Mouse (Mus musculus) CH12.LX (cell line): ENCODE measurements around the gene Chga.

Source experiments
- BHLHE40 ChIP-seq: IDR thresholded peaks from 2 replicates; pipeline ENCODE4 v1.6.1; 2011; ENCODE audit warnings: mild to moderate bottlenecking, low read depth, low read length, improper control_type of control experiment
- CTCF ChIP-seq, 2 experiments: IDR thresholded peaks in 1 of 2; conservative IDR thresholded peaks in 1 of 2; 2 replicates each; pipeline ENCODE4 v1.5.1; 2011 to 2012; ENCODE audit warnings: low read depth in 2 of 2, low read length in 2 of 2, improper control_type of control experiment in 1 of 2, inconsistent platforms in 1 of 2, mild to moderate bottlenecking in 1 of 2, moderate library complexity in 1 of 2
- EP300 ChIP-seq: IDR thresholded peaks from 2 replicates; pipeline ENCODE4 v1.6.1; 2011; ENCODE audit warnings: low read length, improper control_type of control experiment
- HCFC1 ChIP-seq: IDR thresholded peaks from 2 replicates; pipeline ENCODE4 v1.6.1; 2012; ENCODE audit warnings: low read depth, mild to moderate bottlenecking, inconsistent platforms, low read length, improper control_type of control experiment
- JUN ChIP-seq: IDR thresholded peaks from 2 replicates; pipeline ENCODE4 v1.6.1; 2011; ENCODE audit warnings: low read depth, mild to moderate bottlenecking, low read length, improper control_type of control experiment, moderate library complexity; ENCODE audit not compliant: insufficient read depth
- JUND ChIP-seq: conservative IDR thresholded peaks from 2 replicates; pipeline ENCODE4 v1.6.1; 2011; ENCODE audit warnings: low read depth, low read length, improper control_type of control experiment
- POLR2A ChIP-seq: IDR thresholded peaks from 2 replicates; pipeline ENCODE4 v1.6.1; 2011; ENCODE audit warnings: low read depth, mild to moderate bottlenecking, improper control_type of control experiment, low read length
- TCF12 ChIP-seq: IDR thresholded peaks from 2 replicates; pipeline ENCODE4 v1.6.1; 2014; ENCODE audit warnings: low read depth, mild to moderate bottlenecking, inconsistent platforms, low read length, improper control_type of control experiment
- UBTF ChIP-seq: IDR thresholded peaks from 2 replicates; pipeline ENCODE4 v1.6.1; 2012; ENCODE audit warnings: low read depth, mild to moderate bottlenecking, inconsistent platforms, low read length, improper control_type of control experiment, moderate library complexity
- USF2 ChIP-seq: conservative IDR thresholded peaks from 2 replicates; pipeline ENCODE4 v1.6.1; 2011; ENCODE audit warnings: low read depth, low read length, improper control_type of control experiment
- ZC3H11A ChIP-seq: IDR thresholded peaks from 2 replicates; pipeline ENCODE4 v1.6.1; 2012; ENCODE audit warnings: low read depth, mild to moderate bottlenecking, inconsistent platforms, low read length, improper control_type of control experiment
- ZKSCAN1 ChIP-seq: IDR thresholded peaks from 2 replicates; pipeline ENCODE4 v1.6.1; 2012; ENCODE audit warnings: low read depth, inconsistent platforms, low read length, improper control_type of control experiment, borderline replicate concordance
- ZNF384 ChIP-seq: IDR thresholded peaks from 2 replicates; pipeline ENCODE4 v1.6.1; 2012; ENCODE audit warnings: low read depth, low read length, improper control_type of control experiment, inconsistent platforms

GRCm38 (mm10) chr12:102593699-102594098 is 38.9 kb downstream of the Chga start:
- TF ChIP-seq CTCF (conservative IDR thresholded peaks at IDR 0.05 in 1 of 2, IDR thresholded peaks at IDR 0.05 in 1 of 2; ENCODE audit: low read depth in 2 of 2, low read length in 2 of 2) (no peak), ZC3H11A (no peak), BHLHE40 (no peak), ZNF384 (no peak), ZKSCAN1 (no peak), JUND (no peak), POLR2A (no peak), UBTF (no peak), EP300 (no peak), JUN (no peak), USF2 (no peak), HCFC1 (no peak), TCF12 (no peak)
